ENCODE assay signal across 28 mouse cellular contexts in the genomic region with DNA sequence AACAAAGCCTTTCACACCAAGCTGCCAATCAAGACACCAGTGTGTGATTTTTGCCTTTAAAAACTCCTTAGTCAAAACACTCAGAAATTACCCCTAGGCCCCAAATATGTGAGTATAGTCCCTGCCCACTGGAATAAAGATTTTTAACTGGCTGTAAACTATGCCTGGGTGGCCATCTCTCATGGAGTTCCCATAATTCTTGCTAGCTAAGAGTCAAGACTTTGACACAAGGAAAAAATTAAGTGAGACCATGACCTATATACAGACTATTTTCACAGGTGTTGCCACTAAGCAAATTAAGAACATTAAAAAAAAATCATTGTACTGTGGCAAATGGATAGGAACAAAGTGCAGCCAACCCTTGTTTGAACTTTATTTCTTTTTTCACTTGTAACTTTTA.
"Had no signal": no experiment of that assay in that cellular context is flagged by ENCODE, and none has a peak within 500 bp of the region (broad histone marks: within the 10 kb centered on the region; RNA-seq: fewer than 3 reads in every experiment).

No protein-coding gene starts in this region.

- H3K4me3 ChIP-seq: heart, adult 2 months; heart, embryonic 13.5 days; heart, embryonic 15.5 days; hindbrain, embryonic 13.5 days; hindbrain, embryonic 15.5 days; kidney, embryonic 15.5 days; liver, embryonic 13.5 days; liver, embryonic 15.5 days had no signal

- DNase-seq: gastrocnemius, postnatal 14 days; gastrocnemius, postnatal 36 days; heart, adult 11 months; heart, adult 2 months; heart, postnatal 14 days; heart, postnatal 36 days; kidney, adult 11 months; kidney, adult 2 months; kidney, adult 9 months; kidney, postnatal 14 days; kidney, postnatal 36 days; layer of hippocampus, adult 9-11 months; layer of hippocampus, postnatal 36 days; liver; liver, embryonic 13.5 days; liver, postnatal 0 days; lung, adult 2 months had no signal

- H3K4me1 ChIP-seq: heart, embryonic 13.5 days; heart, embryonic 15.5 days; hindbrain, embryonic 13.5 days; hindbrain, embryonic 15.5 days; kidney, embryonic 15.5 days; liver, embryonic 13.5 days; liver, embryonic 15.5 days had no signal

- H3K36me3 ChIP-seq: heart, embryonic 13.5 days; heart, embryonic 15.5 days; hindbrain, embryonic 13.5 days; hindbrain, embryonic 15.5 days; kidney, embryonic 15.5 days; liver, embryonic 13.5 days; liver, embryonic 15.5 days had no signal

- H3K27me3 ChIP-seq: heart, embryonic 13.5 days; heart, embryonic 15.5 days; hindbrain, embryonic 13.5 days; hindbrain, embryonic 15.5 days; kidney, embryonic 15.5 days; liver, embryonic 13.5 days; liver, embryonic 15.5 days had no signal

- H3K4me2 ChIP-seq: heart, embryonic 11.5 days; heart, embryonic 13.5 days; heart, embryonic 15.5 days; hindbrain, embryonic 13.5 days; hindbrain, embryonic 15.5 days; kidney, embryonic 15.5 days; liver, embryonic 11.5 days; liver, embryonic 13.5 days; liver, embryonic 15.5 days had no signal

- H3K27ac ChIP-seq: heart, adult 2 months; heart, embryonic 13.5 days; heart, embryonic 15.5 days; hindbrain, embryonic 13.5 days; hindbrain, embryonic 15.5 days; hindbrain, postnatal 0 days; kidney, embryonic 15.5 days; kidney, postnatal 0 days; liver, embryonic 13.5 days; liver, embryonic 15.5 days had no signal

- ATAC-seq: hindbrain, postnatal 0 days; intestine, embryonic 16.5 days; liver, postnatal 0 days had no signal

- H3K9me3 ChIP-seq: heart, embryonic 13.5 days; heart, embryonic 15.5 days; hindbrain, embryonic 13.5 days; hindbrain, embryonic 15.5 days; kidney, embryonic 15.5 days; liver, embryonic 13.5 days; liver, embryonic 15.5 days had no signal

- H3K9ac ChIP-seq: heart, embryonic 13.5 days; heart, embryonic 15.5 days; hindbrain, embryonic 13.5 days; hindbrain, embryonic 15.5 days; kidney, embryonic 15.5 days; liver, embryonic 13.5 days; liver, embryonic 15.5 days; liver, postnatal 0 days had no signal
